Mouse (Mus musculus): ENCODE data around the gene Fkbp8. TPM values are rescaled to one million over a fixed set of nuclear protein-coding genes. Genes with fewer than 3 reads are reported as not detected.
A peak's percentile ranks its signal among the peaks of the same experiment; 100 is the strongest.

Gene Fkbp8
- polyA plus RNA-seq, 1 experiment from 2014 or later, result 281 TPM

DNA sequence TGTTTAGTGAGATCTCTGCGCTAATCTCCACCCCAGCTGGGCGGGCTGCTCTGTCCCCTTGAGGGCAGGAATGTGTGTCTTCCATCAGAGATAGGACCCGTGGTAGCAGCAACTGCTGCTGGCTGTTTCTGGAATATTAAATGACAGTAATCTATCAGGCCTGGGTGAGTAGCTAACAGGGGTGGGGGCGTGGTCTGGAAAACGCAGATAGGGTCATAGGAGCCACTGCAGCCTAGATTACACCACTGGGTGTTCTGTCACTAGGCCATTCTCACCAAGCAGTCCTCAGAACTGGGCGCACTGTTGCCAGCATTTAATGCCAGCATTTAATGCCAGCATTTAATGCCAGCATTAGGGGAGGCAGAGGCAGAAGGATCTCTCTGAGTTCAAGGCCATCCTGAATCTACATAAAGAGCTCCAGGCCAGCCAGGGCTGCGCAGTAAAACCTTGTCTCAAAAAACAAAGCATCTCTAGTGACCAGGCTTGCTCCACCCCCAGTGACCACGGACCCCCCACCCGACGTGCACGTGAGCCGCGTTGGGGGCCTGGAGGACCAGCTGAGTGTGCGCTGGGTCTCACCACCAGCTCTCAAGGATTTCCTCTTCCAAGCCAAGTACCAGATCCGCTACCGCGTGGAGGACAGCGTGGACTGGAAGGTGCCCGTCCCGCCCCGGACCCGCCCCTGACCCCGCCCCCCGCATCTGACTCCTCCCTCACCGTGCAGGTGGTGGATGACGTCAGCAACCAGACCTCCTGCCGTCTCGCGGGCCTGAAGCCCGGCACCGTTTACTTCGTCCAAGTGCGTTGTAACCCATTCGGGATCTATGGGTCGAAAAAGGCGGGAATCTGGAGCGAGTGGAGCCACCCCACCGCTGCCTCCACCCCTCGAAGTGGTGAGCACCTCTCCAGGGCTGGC is 26.9 kb upstream of the Fkbp8 start:
- Histone ChIP-seq H3K27ac (ENCODE audit: low read length) (no peak overlapping the region), H3K27me3 (ENCODE audit: control insufficient read depth, insufficient read depth, low read length) (peaks cover 55% of the 10 kb centered on the region), H3K36me3 (ENCODE audit: control insufficient read depth, insufficient read depth, low read length) (no peaks in the 10 kb centered on the region), H3K9ac (replicated peaks; ENCODE audit: low read depth, low read length) (no peak overlapping the region), H3K9me3 (ENCODE audit: control insufficient read depth, low read depth, low read length) (no peaks in the 10 kb centered on the region), H3K4me3 (ENCODE audit: low read depth, low read length) (peak overlapping the region; percentile 9), H3K4me2 (replicated peaks; ENCODE audit: low read depth, low read length) (peak overlapping the region; percentile 27; the same call in 1 of the 2 replicates), H3K4me1 (ENCODE audit: control insufficient read depth, insufficient read depth, low read length) (peaks cover 14% of the 10 kb centered on the region; the same call in 1 of the 2 replicates)
- WGBS, result 9% methylated on average over 39 of the region's 39 CpGs
- no peak for ATAC-seq (ENCODE audit: insufficient number of reproducible peaks, insufficient read depth, low FRiP score, low read depth)

DNA sequence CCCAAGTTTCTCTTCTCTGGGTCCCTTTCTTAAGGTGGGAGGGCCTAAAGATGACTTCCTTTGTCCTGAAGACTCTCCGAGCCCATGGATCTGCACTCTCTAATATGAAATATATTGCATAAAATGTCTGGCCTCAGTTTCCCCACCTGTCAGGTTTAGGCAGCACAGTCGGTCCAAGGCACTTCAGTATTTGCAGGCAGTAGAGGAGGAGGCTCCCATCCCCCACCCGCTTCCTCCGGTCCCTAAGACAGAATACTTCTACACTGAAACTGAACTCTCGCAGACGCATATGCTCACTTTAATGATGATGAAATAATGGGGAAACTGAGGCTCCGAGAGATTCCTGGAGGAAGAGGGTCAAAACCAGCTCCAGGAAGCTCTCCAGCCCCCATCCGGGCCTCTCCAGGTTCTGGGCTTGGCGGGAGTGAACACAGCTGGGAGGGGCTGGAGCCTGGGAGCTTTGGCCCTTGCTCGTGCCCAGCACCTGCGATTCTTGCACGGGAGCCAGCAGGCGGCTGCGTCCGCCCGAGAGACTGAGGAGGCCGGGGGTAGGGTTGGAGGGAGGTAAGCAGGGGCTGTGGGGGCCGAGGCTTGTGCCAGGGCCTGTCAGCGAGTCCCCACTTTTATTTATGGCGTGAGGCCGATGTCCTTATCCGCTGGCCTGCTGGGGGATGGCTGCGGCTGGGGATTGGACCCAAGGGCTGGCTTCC is 25.5 kb upstream of the Fkbp8 start:
- ATAC-seq (ENCODE audit: insufficient number of reproducible peaks, insufficient read depth, low FRiP score, low read depth), result no peak
- H3K9me3 ChIP-seq (ENCODE audit: control insufficient read depth, low read depth, low read length), result no peaks in the 10 kb centered on the region
- peaks cover 18% of the 10 kb centered on the region; the same call in 1 of the 2 replicates for H3K4me1 ChIP-seq (ENCODE audit: control insufficient read depth, insufficient read depth, low read length)
- H3K36me3 ChIP-seq (ENCODE audit: control insufficient read depth, insufficient read depth, low read length), result no peaks in the 10 kb centered on the region
- 0 out of 2 replicates have a peak overlapping the region, but pooled peaks have one; percentile 12 for H3K4me3 ChIP-seq (ENCODE audit: low read depth, low read length)
- H3K27ac ChIP-seq (ENCODE audit: low read length), result no peak overlapping the region
- H3K27me3 ChIP-seq (ENCODE audit: control insufficient read depth, insufficient read depth, low read length), result peaks cover 42% of the 10 kb centered on the region
- WGBS, result 13% methylated on average over 23 of the region's 23 CpGs
- H3K9ac ChIP-seq (replicated peaks; ENCODE audit: low read depth, low read length), result no peak overlapping the region
- 0 out of 2 replicates have a peak overlapping the region, but pooled peaks have one; percentile 13 for H3K4me2 ChIP-seq (replicated peaks; ENCODE audit: low read depth, low read length)

DNA sequence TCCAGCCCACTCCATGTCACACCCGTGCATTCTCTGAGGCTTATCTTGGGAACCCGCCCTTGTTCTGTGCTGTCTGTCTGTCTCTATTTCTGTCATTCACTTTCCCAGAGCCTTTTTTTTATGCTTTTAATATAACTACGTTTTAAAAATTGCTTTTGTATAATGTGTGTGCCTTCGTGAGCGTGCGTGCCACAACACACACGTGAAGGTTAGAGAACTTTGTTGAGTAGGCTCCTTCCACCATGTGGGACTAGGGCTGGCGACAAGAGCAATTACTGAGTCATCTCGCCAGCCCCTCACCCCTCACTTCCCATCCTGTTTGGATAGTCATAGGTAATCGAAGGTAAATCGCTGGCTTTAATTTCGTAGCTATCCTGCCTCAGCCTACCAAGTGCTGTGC is 25.0 kb upstream of the Fkbp8 start:
- H3K4me1 ChIP-seq (ENCODE audit: control insufficient read depth, insufficient read depth, low read length), result peaks cover 18% of the 10 kb centered on the region; the same call in 1 of the 2 replicates
- H3K4me2 ChIP-seq (replicated peaks; ENCODE audit: low read depth, low read length), result 0 out of 2 replicates have a peak overlapping the region, but pooled peaks have one; percentile 13
- no peak overlapping the region for H3K27ac ChIP-seq (ENCODE audit: low read length)
- no peak for ATAC-seq (ENCODE audit: insufficient number of reproducible peaks, insufficient read depth, low FRiP score, low read depth)
- H3K9ac ChIP-seq (replicated peaks; ENCODE audit: low read depth, low read length), result no peak overlapping the region
- peaks cover 3% of the 10 kb centered on the region; the same call in 1 of the 2 replicates for H3K36me3 ChIP-seq (ENCODE audit: control insufficient read depth, insufficient read depth, low read length)
- H3K4me3 ChIP-seq (ENCODE audit: low read depth, low read length), result no peak overlapping the region
- peaks cover 36% of the 10 kb centered on the region for H3K27me3 ChIP-seq (ENCODE audit: control insufficient read depth, insufficient read depth, low read length)
- 33% methylated on average over 12 of the region's 12 CpGs for WGBS
- no peaks in the 10 kb centered on the region for H3K9me3 ChIP-seq (ENCODE audit: control insufficient read depth, low read depth, low read length)

DNA sequence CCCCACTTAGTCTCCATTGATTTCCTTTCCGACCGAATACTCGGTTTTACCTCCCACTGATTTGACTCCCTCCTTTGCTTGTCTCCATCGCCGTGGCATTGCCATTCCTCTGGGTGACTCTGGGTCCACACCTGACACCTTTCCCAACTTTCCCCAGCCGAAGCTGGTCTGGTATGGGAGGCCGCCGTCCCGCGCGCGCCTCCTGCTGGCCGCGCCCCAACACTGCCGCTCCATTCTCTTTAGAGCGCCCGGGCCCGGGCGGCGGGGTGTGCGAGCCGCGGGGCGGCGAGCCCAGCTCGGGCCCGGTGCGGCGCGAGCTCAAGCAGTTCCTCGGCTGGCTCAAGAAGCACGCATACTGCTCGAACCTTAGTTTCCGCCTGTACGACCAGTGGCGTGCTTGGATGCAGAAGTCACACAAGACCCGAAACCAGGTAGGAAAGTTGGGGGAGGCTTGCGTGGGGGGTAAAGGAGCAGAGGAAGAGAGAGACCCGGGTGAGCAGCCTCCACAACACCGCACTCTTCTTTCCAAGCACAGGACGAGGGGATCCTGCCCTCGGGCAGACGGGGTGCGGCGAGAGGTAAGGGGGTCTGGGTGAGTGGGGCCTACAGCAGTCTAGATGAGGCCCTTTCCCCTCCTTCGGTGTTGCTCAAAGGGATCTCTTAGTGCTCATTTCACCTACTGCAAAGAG is 24.3 kb upstream of the Fkbp8 start:
- Histone ChIP-seq H3K36me3 (ENCODE audit: control insufficient read depth, insufficient read depth, low read length) (peaks cover 8% of the 10 kb centered on the region), H3K27me3 (ENCODE audit: control insufficient read depth, insufficient read depth, low read length) (peaks cover 33% of the 10 kb centered on the region), H3K4me3 (ENCODE audit: low read depth, low read length) (no peak overlapping the region), H3K9ac (replicated peaks; ENCODE audit: low read depth, low read length) (no peak overlapping the region), H3K27ac (ENCODE audit: low read length) (no peak overlapping the region), H3K4me2 (replicated peaks; ENCODE audit: low read depth, low read length) (no peak overlapping the region), H3K9me3 (ENCODE audit: control insufficient read depth, low read depth, low read length) (no peaks in the 10 kb centered on the region), H3K4me1 (ENCODE audit: control insufficient read depth, insufficient read depth, low read length) (peaks cover 18% of the 10 kb centered on the region; the same call in 1 of the 2 replicates)
- WGBS, result 15% methylated on average over 46 of the region's 46 CpGs
- 0 out of 2 replicates have a peak, but pooled peaks have one; percentile 15 for ATAC-seq (ENCODE audit: insufficient number of reproducible peaks, insufficient read depth, low FRiP score, low read depth)

DNA sequence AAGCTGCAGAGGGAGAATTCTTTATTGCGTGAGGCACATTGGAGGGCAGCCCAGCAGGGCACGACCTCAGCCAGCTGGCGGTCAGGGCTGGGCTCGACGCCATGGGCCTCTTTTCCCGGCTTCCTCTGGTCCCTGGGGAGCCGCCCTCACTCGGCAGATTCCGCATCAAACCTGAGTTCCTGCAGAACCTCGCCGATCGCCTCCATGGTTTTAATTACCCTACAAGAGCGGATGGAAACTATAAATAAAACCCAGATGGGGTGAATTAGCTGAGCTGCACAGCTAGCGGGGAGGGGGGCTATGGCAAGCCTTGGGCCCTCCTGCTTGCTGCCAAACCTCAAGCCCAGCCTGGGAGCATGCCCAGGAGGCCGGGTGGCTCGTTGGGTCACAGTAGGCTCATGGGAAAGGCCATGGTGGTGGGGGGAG is 23.2 kb upstream of the Fkbp8 start:
- Histone ChIP-seq H3K36me3 (ENCODE audit: control insufficient read depth, insufficient read depth, low read length) (peaks cover 18% of the 10 kb centered on the region), H3K9ac (replicated peaks; ENCODE audit: low read depth, low read length) (no peak overlapping the region), H3K9me3 (ENCODE audit: control insufficient read depth, low read depth, low read length) (no peaks in the 10 kb centered on the region), H3K4me1 (ENCODE audit: control insufficient read depth, insufficient read depth, low read length) (peaks cover 18% of the 10 kb centered on the region; the same call in 1 of the 2 replicates), H3K4me3 (ENCODE audit: low read depth, low read length) (no peak overlapping the region), H3K27me3 (ENCODE audit: control insufficient read depth, insufficient read depth, low read length) (peaks cover 32% of the 10 kb centered on the region), H3K4me2 (replicated peaks; ENCODE audit: low read depth, low read length) (no peak overlapping the region), H3K27ac (ENCODE audit: low read length) (no peak overlapping the region)
- 65% methylated on average over 16 of the region's 16 CpGs for WGBS
- ATAC-seq (ENCODE audit: insufficient number of reproducible peaks, insufficient read depth, low FRiP score, low read depth), result no peak

DNA sequence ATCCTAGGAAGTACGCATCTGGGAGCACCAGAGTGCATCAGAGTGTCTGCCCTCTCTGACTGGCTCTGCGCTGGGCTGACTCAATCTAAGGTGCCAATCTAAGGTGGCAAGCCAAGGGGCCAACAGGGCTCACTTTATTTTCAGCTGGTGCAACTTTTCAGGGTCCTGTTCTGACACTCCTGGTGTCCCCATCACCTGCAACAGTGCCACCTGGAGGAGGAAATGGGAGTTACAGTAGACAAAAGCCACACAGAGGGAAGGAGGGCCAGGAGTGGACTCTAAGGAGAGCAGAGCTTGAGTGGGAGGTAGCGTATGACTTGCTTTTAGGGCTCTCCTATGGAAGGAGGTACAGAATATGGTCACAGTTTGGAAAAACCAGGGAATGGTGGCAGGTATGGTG is 22.7 kb upstream of the Fkbp8 start:
- Histone ChIP-seq H3K4me1 (ENCODE audit: control insufficient read depth, insufficient read depth, low read length) (peaks cover 18% of the 10 kb centered on the region; the same call in 1 of the 2 replicates), H3K4me3 (ENCODE audit: low read depth, low read length) (no peak overlapping the region), H3K36me3 (ENCODE audit: control insufficient read depth, insufficient read depth, low read length) (peaks cover 18% of the 10 kb centered on the region), H3K9ac (replicated peaks; ENCODE audit: low read depth, low read length) (no peak overlapping the region), H3K9me3 (ENCODE audit: control insufficient read depth, low read depth, low read length) (no peaks in the 10 kb centered on the region), H3K27me3 (ENCODE audit: control insufficient read depth, insufficient read depth, low read length) (peaks cover 29% of the 10 kb centered on the region), H3K4me2 (replicated peaks; ENCODE audit: low read depth, low read length) (no peak overlapping the region), H3K27ac (ENCODE audit: low read length) (no peak overlapping the region)
- ATAC-seq (ENCODE audit: insufficient number of reproducible peaks, insufficient read depth, low FRiP score, low read depth), result no peak
- 74% methylated on average over 3 of the region's 3 CpGs for WGBS

DNA sequence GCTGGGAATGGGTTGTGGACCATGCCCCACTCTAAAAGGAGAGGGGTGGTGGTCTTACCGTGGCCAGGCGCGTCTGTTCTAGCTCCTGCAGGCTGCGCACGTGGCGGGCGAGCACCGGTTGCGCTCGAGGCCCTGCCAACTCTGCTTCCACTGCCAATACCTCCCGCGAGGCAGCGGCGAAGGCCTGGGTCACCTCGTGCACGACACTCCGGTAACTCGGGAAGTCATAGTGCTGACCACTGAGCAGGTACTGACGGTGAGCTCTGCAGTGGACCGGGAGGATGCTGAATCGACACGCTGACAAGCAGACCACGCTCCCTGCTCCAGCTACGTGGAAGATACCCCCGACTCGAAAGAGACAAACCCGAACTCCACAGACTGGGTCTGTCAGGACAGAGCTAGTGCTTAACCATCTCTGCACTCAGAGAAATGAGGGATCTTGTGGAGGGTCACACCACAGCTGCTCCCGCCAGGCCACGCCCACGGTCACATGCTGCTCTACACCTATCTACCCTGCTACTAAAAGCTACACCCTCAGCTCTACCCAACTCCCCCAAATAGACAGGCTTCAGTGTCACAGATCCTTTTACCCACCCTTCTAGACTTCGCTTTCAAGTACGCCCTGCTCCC is 21.7 kb upstream of the Fkbp8 start:
- H3K4me2 ChIP-seq (replicated peaks; ENCODE audit: low read depth, low read length), result peak overlapping the region; percentile 88
- ATAC-seq (ENCODE audit: insufficient number of reproducible peaks, insufficient read depth, low FRiP score, low read depth), result peak; percentile 15
- 36% methylated on average over 32 of the region's 32 CpGs for WGBS
- peak overlapping the region; percentile 59 for H3K4me3 ChIP-seq (ENCODE audit: low read depth, low read length)
- no peaks in the 10 kb centered on the region for H3K9me3 ChIP-seq (ENCODE audit: control insufficient read depth, low read depth, low read length)
- peak overlapping the region; percentile 86; the same call in 1 of the 2 replicates for H3K9ac ChIP-seq (replicated peaks; ENCODE audit: low read depth, low read length)
- H3K36me3 ChIP-seq (ENCODE audit: control insufficient read depth, insufficient read depth, low read length), result peaks cover 18% of the 10 kb centered on the region
- H3K27me3 ChIP-seq (ENCODE audit: control insufficient read depth, insufficient read depth, low read length), result peaks cover 19% of the 10 kb centered on the region
- H3K27ac ChIP-seq (ENCODE audit: low read length), result peak overlapping the region; percentile 84; the same call in 1 of the 2 replicates
- peaks cover 18% of the 10 kb centered on the region; the same call in 1 of the 2 replicates for H3K4me1 ChIP-seq (ENCODE audit: control insufficient read depth, insufficient read depth, low read length)

Data from stomach, embryonic 14.5 days (tissue).